Mouse (Mus musculus) left cerebral cortex, postnatal 4 days (tissue): ENCODE results near the gene Srl. TPM values are rescaled to one million over a fixed set of nuclear protein-coding genes. Genes with fewer than 3 reads are reported as not detected.
"Not testable (repeated sequence)": the region's sequence is repeated elsewhere in the genome, so short reads cannot be mapped to it uniquely, and the experiment has no call there.

Source experiments
- DNase-seq: peaks from one replicate; pipeline ENCODE4 v3.0.0-alpha.2; 2022
- intact Hi-C: fragments of 180-260 bp; cut with DNase I; formaldehyde crosslinking; loops from one replicate; pipeline ENCODE4 v1.15.1; 2025
- total RNA-seq, 2 experiments: library from RNA; stranded (reverse); gene quantifications; 2 replicates each; pipeline ENCODE4 v1.2.3; 2021

The Srl gene
- total RNA-seq, 2 experiments from 2014 or later: 34.2 to 41.4 TPM

GRCm38 (mm10) chr16:4555555-4555954 is 13.9 kb upstream of the Srl start:
- intact Hi-C loops: no loop called here
- no peak for DNase-seq

GRCm38 (mm10) chr16:4552829-4553550 is 11.4 kb upstream of the Srl start:
- DNase-seq: no peak
- intact Hi-C loops: no loop called here

GRCm38 (mm10) chr16:4551885-4552284 is 10.3 kb upstream of the Srl start:
- no peak for DNase-seq
- intact Hi-C loops: no loop called here

GRCm38 (mm10) chr16:4551056-4551455 is 9.4 kb upstream of the Srl start:
- peak; percentile 68 for DNase-seq
- intact Hi-C loops: no loop called here

DNA sequence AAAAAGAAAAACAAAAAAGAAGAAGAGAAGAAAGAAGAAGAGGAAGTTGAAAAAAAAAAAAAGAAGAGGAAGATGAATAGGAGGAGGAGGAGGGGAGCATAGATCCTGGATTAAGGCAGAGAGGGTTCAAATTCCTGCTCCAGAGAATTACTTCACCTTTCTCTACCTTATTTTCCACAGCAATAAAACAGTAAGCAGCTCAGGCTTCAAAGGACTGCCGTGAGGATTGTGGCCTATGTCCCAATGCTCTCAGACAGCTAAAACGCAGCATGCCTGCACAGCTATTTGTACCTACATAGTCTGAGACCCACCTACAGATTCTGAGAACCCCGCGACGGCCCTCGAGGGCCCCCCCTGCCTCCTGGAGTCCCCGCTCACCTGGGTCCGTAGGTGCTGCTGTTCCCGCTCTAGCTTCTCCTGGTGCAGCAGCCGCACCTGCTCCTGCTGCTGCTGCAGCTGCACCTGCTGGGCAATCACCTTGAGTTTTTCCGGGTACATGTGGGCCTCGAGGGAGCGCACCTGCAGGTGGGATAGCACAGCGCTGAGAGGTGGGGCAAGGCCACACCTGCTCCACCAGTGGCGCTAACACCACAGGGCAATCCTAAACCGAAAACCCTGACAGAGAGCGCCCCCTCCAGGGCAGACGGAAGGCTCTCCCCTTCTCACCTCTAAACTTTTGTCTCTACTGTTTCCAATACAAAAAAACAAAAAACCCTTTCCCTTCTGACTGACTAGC is 7.5 kb upstream of the Srl start:
- no peak for DNase-seq
- intact Hi-C loops: no loop called here

- intact Hi-C loops: no loop called here
Observed at GRCm38 (mm10) chr16:4547611-4548010, 6.0 kb upstream of the Srl start.

DNA sequence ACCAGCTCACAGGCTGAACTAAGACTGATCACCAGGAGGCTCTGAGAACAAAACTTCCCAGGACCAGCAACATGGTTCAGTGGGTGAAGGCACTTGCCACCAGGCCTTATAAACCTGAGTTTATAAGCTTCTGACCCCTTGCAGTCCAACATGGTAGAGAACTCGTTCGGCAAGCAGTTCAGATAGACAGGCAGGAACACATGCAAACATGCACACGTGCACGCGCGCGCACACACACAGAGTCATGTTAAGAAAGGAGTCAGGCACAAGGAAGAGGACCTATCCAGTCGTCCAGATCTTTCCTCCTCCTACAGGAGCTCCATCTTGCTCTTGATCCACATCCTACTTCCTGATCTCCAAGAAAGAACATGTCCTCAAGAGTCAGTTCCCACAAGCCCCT is 5.2 kb upstream of the Srl start:
- intact Hi-C loops: no loop called here
- no peak for DNase-seq

More at GRCm38 (mm10) chr16:4547611-4548010, 6.0 kb upstream of the Srl start:
- no peak for DNase-seq

GRCm38 (mm10) chr16:4544845-4545244 is 3.2 kb upstream of the Srl start:
- intact Hi-C loops: loop anchor here (5.0 kb wide), 3 partner anchors 53 to 243 kb away; no protein-coding TSS in a partner anchor
- no peak for DNase-seq

GRCm38 (mm10) chr16:4543266-4543665 is 1.6 kb upstream of the Srl start:
- intact Hi-C loops: loop anchor here (5.0 kb wide), 3 partner anchors 51 to 241 kb away; no protein-coding TSS in a partner anchor

DNA sequence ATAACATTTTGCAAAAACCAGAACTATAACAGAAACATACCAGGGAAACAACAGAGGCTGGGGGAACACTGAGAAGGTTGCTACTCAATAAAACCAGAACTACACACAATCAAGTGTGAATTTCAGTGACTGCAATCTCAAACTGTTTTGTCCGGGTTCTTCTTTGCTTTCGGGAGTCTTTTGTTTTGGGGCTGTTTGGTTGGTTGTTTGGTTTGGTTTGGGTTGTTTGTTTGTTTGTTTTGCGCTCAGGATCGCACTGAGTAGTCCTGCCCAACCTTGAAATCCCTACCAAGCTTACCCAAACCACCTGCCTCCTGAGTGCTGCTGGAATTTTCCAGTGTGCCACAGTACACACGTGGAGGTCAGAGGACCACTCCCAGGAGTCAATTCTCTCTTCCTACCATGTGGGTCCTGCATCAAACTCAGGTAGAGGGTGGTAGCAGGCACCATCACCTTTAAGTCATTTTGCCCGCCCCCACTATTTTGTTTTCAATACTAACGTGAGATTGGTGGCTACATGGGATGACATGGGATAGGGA is 689 bp upstream of the Srl start:
- intact Hi-C loops: loop anchor here (5.0 kb wide), 3 partner anchors 50 to 240 kb away; no protein-coding TSS in a partner anchor
- DNase-seq: no peak

More at GRCm38 (mm10) chr16:4543266-4543665, 1.6 kb upstream of the Srl start:
- no peak for DNase-seq

DNA sequence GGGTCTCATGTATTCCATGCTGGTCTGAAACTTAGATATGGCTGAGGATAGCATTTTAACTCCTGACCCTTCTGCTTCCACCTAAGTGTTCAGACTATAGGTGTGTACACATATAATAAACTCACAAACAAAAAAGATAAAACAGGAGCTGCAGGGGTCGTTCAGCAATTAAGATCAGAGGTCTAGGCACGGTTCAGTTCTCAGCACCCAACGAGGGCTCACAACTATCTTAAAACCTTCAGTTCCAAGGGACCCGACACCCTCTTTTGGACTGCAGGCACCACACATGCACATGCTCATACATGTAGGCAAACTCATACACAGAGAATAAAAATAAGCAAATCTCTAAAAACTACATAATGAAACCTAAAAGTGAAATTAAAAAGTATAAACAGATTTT is 583 bp downstream of the Srl start:
- intact Hi-C loops: loop anchor here (5.0 kb wide), 3 partner anchors 49 to 239 kb away; no protein-coding TSS in a partner anchor
- no peak for DNase-seq

DNA sequence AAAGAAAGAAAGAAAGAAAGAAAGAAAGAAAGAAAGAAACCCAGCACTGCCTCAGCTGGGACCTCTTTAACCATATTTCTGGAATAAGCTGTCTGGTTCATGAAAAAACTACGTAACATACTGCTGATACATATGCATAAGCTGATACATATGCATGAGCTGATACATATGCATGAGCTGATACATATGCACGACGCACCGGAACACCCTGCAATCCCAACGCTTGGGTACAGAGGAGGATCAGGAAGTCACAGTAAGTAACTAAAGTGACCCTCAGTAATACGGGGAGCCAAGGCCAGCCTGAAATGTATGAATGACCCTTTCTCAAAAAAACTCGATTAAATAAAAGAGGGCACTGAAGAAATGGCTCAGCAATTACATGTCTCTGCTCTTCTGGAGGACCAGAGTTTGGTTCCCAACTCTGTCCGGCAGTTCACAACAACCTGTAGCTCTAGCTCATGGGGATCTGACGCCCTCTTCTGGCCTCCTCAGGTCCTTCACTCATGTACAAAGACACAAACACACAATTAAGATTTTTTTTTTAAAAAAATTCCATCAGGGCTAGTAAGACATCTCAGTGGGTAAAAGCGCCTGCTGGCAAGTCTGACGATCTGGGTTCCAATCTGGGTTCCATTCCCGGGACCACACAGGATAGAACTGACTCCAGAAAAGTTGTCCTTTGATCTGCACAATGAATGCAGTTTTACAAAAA is 1.4 kb downstream of the Srl start:
- no peak for DNase-seq
- intact Hi-C loops: loop anchor here (5.0 kb wide), 3 partner anchors 48 to 238 kb away; no protein-coding TSS in a partner anchor

DNA sequence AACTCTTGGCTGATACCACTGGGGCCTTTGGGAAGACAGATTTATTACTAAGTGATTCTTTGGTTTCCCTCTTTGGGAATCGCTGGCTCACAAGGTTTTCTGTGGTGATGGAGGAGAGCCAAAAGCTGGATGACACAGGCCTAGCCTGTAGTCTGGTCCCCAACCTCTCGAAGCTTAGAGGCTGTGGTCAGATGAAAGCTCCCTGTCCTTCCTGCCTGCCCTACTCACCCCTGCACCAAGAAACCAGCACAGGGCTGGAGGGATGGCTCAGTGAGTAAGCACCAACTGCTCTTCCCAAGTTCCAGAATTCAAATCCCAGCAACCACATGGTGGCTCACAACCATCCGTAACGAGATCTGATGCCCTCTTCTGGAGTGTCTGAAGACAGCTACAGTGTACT is 2.1 kb downstream of the Srl start:
- intact Hi-C loops: no loop called here
- no peak for DNase-seq

DNA sequence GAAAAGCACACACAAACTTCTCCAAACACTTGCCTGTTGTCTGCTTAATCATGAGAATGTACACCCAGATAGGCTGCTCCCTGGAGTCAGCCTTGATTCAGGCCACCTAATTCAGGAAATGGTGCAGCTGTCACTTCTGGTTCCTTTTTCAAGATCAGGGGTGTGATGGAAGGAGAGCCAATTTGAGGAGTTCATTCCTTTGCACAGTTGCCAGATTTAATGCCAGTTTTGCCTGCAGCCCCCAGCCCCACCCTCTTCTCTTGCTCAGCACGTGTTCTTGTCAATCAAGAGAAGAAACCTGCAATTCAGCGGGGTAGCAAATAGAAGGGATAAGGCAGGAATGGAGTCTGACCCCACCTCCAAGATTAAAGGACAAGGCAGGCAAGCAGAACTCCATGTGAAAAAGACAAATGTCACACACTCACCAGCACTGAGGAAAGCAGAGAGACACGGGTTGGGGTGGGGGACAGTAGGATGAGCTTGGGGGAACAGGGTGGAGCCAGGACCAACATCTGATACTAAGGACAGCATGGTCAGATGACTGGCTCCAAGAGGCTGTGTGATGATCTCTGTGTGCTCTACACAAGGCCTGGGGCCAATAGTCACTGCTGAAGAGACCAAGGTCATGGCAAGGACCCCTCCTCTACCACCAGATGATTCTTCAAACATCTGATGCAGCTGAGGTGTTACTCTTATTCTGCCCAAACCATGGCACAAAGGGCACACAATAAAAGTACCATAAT is 3.8 kb downstream of the Srl start:
- intact Hi-C loops: no loop called here
- no peak for DNase-seq

DNA sequence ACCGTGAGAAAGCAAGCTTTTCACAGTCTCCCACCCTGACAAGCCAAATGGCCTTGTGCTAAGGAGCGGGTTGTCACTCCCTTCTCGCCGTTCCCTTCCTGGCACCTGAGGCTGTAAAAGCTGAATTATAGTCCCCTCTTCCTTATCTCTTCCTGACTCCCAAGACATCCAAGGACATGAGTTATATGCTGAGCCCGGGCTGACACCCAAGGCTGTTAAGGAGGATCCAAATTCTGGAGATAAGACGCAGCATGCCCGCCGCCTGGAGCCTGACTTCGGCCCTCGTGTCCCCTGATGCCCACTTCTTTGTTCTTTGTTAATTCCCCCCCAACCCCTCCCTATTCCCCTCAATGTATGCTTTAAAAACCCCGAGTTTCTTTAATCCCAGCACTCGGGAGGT is 14.2 kb downstream of the Srl start:
- intact Hi-C loops, DNase-seq: not testable (repeated sequence)

- no peak for DNase-seq
- intact Hi-C loops: no loop called here
Observed at GRCm38 (mm10) chr16:4523313-4524004, 18.2 kb downstream of the Srl start.

DNA sequence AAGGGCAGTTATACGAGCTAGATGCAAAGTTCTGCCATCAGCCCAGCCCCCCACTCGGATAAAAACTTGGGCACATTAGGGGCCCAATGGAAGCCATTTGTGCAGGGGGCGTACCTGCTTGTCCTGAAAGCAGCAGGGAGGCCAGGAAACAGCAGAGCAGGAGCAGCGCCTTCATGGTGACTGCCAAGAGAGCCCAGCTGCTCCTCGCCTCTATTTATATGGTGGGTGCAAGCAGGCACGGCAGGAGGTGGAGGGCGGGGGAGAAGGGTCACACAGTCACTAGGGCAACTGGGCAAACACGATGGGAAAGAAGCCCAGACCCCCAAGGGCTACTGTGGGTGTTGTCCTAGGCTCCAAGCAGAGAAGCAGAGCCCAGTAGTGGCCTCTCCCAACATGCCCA is 18.7 kb downstream of the Srl start:
- intact Hi-C loops: no loop called here
- DNase-seq: no peak

DNA sequence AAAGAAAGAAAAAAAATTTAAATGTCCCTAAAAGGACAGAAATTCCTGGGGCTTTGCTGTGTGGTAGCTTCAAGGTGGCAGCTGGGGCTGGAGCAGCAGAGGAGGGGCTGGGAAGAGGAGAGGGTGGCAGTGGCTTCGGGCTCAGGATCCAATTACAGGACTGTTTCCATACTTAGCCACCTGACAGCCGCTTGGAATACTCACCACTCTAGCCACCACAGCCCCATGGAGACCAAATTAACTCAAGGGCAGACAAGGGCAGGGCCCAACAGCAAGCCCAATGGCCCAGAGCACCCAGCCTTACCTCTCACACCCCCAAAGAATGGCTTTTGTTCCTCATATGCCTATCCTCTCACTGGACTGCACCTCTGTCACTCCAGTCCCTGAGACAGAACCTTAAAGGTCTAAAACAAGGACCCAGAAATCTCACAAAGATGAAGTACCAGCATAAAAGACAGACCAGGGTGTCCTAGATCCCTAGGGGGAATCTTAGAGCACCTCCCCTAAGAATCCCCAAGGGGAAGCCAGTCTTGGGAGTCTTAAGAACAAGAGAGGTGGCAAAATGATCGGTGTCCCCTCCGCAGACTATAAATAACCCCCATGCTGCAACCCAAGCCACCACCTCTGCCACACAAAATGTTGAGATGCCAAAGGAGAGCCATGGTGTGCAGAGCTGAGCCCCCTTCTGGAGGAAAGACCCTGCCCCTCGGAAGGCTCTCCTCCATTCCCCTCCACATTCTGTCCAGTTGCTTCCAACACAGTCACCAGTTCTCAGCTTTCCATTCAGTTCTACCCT is 19.7 kb downstream of the Srl start:
- intact Hi-C loops: no loop called here
- DNase-seq: no peak
